Mouse (Mus musculus) spleen, postnatal 4 days (tissue): ENCODE measurements around the gene 1700019D03Rik.

Experiments used
- DNase-seq, 2 experiments: peaks; one replicate each; pipeline ENCODE4 v3.0.0; 2022; ENCODE audit warnings: low spot score in 2 of 2

Gene 1700019D03Rik

GRCm38 (mm10) chr1:53020079-53020478, at the start of gene 1700019D03Rik:
Gene 1700019D03Rik (minus strand): TSS chr1:53020179.
- no peak for DNase-seq

DNA sequence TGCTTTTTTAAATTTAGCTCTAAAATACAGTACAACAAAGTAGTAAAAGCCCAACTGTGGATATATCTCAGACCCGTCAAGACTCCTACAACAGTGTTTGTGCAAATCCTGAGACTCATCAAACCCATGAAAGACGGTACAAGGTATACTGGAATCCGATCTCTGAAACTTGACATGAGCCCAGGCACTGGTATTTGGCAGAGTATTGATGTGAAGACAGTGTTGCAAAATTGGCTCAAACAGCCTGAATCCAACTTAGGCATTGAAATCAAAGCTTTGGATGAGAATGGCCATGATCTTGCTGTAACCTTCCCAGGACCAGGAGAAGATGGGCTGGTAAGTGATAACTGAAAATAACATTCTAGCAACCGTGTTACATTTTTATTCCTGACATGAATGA, 43.9 kb upstream of the 1700019D03Rik start:
- DNase-seq = no peak

DNA sequence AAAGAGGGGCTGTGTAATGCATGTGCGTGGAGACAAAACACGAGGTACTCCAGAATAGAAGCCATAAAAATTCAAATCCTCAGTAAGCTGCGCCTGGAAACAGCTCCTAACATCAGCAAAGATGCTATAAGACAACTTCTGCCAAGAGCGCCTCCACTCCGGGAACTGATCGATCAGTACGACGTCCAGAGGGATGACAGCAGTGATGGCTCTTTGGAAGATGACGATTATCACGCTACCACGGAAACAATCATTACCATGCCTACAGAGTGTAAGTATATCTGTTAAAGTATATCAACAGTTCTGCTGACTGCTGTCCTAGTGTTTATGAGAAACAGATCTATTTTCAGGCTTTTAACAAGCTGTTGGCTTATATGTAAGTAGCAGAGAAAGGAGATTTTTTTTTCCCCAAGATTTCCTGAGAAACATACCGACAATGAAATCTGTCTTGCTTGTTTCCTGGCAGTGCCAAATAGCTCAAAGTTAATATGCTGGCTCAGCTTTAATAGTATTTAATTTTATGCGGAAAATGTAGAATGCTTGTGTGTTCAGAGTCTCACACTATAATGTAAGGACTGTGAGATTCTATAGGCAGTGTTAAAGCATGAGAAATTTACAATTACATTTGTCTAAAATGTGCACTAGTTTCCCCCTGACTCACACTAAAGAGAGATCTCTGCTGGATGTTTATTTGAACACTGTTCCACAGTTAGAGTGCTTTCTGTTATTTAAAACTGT, 42.1 kb upstream of the 1700019D03Rik start:
- DNase-seq = no peak

DNA sequence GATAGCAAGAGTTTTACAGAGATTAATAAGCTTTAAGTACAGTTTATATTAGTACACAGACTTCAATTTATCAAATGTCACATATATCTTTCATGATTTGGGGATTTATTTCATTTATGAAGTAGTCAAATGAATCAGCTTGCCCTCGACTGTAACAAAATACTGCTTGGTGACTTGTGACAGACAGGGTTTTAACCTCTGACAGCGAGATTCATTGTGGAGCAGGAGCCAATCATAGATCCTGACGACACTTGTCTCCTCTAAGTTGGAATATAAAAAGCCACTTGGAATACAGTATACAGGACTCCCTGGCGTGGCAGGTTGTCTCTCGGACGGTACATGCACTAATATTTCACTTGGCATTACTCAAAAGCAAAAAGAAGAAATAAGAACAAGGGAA, 41.4 kb upstream of the 1700019D03Rik start, which contains the start of gene Mstn:
TSS of gene Mstn (plus strand) at position 301 of the 400 bp plus-strand sequence.
- no peak for DNase-seq

- DNase-seq = no peak
These were observed 40.5 kb upstream of the 1700019D03Rik start for GRCm38 (mm10) chr1:53060499-53060898.

DNA sequence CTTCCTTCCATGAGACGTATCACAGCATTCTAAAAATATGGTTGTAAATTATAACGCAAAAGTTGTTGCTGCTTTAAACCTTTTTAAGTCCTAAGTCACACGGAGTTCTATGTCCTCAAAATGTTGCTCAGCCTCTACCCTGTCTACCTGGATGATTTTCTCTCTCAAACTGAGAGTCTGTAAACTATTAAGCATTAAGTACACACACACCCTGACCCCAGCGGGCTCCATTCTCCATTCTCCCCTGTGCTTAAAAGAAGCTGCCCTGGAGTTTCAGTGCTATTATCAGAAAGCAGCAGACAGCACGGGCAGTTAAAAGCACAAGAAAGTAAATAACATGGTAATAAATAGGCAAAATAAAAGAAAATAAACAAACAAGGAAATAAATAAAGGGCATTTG, 39.1 kb upstream of the 1700019D03Rik start:
- DNase-seq = no peak

- DNase-seq = peak; percentile 37 to 81
These were observed 33.4 kb upstream of the 1700019D03Rik start for GRCm38 (mm10) chr1:53053087-53054022.

- no peak for DNase-seq
These were observed 29.9 kb upstream of the 1700019D03Rik start for GRCm38 (mm10) chr1:53049763-53050427.

GRCm38 (mm10) chr1:53037443-53037871, 17.5 kb upstream of the 1700019D03Rik start:
- DNase-seq = no peak

GRCm38 (mm10) chr1:53032550-53032949, 12.6 kb upstream of the 1700019D03Rik start:
- DNase-seq = no peak

DNA sequence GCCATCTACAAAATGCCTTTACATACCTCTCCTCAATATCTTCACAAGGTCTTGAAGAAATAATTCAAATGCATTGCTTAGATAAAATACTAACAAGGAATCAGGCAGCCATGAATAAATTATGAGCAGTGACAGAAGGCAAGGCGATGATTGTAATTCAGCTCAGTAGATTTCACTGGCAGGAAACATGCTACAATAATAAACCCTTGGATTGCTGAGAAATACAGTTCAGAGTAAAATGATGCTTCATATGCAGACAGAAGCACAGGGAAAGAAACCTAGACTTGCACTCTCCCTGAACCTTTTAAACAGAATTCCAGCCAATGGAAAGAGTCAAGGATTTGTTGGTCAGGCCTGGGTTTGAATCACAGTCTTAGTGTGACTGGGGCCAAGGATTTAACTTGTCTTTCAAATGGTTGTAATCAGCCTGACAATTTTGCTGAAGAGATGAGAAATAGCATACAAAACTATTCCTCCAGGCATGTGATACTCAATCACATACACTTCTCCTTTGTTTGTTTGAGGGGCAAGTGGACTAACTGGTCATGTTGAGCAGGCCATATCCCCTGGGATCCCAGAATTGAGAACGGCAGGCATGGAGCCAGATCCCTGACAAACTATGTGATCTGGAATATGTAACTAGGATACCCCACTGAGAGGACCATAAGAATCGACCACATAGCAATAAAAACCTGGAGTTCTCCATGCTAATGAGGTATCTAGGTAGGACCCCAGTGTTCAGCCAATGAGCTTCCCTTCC, 1.1 kb downstream of the 1700019D03Rik start:
- no peak for DNase-seq

- no peak for DNase-seq
These were observed 4.4 kb downstream of the 1700019D03Rik start for GRCm38 (mm10) chr1:53015606-53016005.

- DNase-seq = no peak
These were observed 5.3 kb downstream of the 1700019D03Rik start for GRCm38 (mm10) chr1:53014716-53015115.

- no peak for DNase-seq
These were observed 33.3 kb downstream of the 1700019D03Rik start for GRCm38 (mm10) chr1:52986692-52987091.

- no peak for DNase-seq
These were observed 46.8 kb downstream of the 1700019D03Rik start for GRCm38 (mm10) chr1:52973198-52973597.

DNA sequence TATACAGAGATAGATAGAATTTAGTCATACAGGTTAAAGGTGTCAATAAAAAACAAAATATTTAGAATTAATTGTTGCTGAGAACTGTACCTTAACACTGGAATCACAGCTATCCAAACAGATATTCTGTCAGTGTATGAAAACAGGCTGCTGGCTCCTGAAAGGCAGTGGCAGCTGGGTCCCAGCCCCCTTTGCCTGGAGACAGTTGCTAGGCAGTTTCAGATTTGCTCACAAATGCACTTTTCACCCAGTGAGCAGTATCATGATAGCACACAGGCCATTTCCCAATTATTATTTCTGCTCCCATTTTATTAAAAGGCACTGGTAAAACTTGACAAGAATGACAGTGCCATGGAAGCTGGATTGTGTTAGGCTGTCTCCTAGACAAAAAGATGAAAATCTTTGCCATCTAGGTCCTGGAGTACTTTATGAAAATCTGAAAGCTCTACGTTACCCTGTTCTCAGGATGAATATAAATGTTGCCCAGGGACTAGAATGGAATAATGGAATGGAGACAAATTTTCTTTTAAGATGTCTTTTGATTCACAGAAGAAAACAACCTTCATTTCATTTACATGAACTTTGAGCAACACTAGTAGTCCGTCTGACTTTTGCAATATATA, 48.0 kb downstream of the 1700019D03Rik start:
- no peak for DNase-seq

GRCm38 (mm10) chr1:52964581-52964980, 55.4 kb downstream of the 1700019D03Rik start:
- no peak for DNase-seq

GRCm38 (mm10) chr1:52963097-52963496, 56.9 kb downstream of the 1700019D03Rik start:
- no peak for DNase-seq

DNA sequence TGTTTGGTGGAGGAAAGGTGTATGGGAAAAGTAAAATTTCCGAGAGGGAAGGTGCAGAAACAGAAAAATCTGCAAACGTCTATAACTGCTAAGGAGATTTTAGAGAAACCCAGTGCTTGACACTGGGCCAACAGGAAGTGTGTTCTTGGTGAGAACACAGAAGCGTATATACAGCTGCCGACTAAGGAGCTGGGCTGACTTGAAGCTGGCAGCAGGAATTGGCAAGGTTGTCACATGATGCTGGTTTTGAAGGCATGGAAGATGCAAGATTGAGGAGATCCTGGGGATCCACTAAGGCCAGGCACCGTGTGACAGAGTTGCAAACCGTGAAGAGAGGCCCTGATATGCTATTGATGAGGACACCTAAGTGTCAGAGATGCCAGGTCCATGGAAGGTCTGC, 59.8 kb downstream of the 1700019D03Rik start:
- DNase-seq = no peak

- no peak for DNase-seq
These were observed 63.2 kb downstream of the 1700019D03Rik start for GRCm38 (mm10) chr1:52956746-52957145.

- DNase-seq = peak; percentile 22 to 74
These were observed 64.9 kb downstream of the 1700019D03Rik start for GRCm38 (mm10) chr1:52955102-52955501.
